Mouse (Mus musculus): ENCODE results near the gene Arhgef25.

DNA sequence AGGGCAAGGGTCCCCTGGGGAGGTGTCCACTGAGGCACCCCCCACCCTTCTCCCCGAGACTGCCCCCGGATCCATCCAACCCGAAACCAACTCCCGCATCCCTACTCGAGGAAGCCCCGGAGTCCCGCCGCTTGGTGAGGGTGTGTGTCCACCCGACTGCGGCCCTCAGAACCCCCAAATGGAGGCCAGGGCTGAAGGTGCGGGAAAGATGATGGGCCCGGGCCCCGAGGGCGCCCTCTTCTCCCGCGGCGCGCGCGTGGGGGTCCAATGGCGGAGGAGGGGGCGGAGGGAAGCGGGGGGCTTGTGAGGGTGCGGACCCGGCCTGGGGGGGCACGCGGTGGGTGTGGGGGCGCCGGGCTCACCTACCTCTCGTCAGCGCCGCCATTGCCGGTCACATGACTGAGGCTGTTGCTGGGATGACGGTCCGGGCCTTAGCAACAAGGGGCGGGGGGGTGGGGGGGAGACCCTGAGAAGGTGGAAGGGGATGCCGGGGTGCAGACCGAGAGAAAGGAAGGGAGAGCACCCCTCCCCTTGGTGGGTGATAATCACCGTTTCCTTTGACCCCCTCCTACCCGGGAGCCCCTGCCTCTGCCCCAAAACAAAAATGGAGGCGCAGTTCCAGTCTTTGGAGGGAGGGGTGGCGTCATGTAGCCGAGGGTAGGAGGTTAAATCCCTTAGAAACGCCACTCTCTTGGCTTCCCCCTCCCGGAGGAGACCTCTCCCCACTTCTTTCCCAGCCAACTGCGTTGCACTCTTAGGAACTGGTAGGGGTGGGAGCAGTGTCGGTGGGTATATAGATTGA, 5.6 kb upstream of the Arhgef25 start, which contains the start of gene Dtx3:
- TF ChIP-seq CTCF (IDR thresholded peaks at IDR 0.05; ENCODE audit: control insufficient read depth, insufficient read depth, insufficient replicate concordance, low read depth, low read length) (no peak), POLR2A (IDR thresholded peaks at IDR 0.05; ENCODE audit: control insufficient read depth, low read depth, low read length) (no peak)

Measured in testis, adult 2 months (tissue).